Mouse (Mus musculus): Measurements from ENCODE around the gene Tuba1a. TPM values are rescaled to one million over a fixed set of nuclear protein-coding genes. Genes with fewer than 3 reads are reported as not detected.
A peak's percentile ranks its signal among the peaks of the same experiment; 100 is the strongest.
"Not testable (repeated sequence)": the region's sequence is repeated elsewhere in the genome, so short reads cannot be mapped to it uniquely, and the experiment has no call there.

Gene Tuba1a
- polyA plus RNA-seq, 1 experiment from 2014 or later, result 727 TPM

DNA sequence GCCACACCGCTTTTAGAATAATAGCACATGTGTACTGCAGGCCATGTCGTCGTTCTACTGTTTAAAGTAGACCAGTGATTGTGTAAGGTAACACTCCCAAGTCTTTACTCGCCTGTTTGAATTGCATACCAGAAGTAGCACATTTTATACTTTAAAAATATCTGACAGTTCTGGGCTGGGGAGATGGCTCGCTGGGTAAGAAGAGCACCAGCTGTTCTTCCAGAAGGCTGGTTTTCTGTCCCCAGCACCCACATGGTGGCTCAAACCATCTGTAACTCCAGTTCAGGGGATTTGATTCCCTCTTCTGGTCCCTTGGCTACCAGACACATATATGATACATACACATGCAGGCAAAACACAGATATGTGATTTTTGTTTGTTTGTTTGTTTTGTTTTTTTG lies 4.0 kb upstream of the Tuba1a start:
- Histone ChIP-seq H3K4me3 (ENCODE audit: low read length) (no peak overlapping the region), H3K27ac (ENCODE audit: low read length) (no peak overlapping the region), H3K27me3 (ENCODE audit: control insufficient read depth, insufficient read depth, low read length) (no peaks in the 10 kb centered on the region), H3K4me1 (ENCODE audit: control insufficient read depth, insufficient read depth, low read length) (no peaks in the 10 kb centered on the region), H3K36me3 (ENCODE audit: control insufficient read depth, insufficient read depth) (no peaks in the 10 kb centered on the region), H3K9ac (ENCODE audit: low read length) (no peak overlapping the region), H3K4me2 (ENCODE audit: low read depth, low read length) (no peak overlapping the region), H3K9me3 (replicated peaks; ENCODE audit: control insufficient read depth, low read length) (no peaks in the 10 kb centered on the region)
- no peak for ATAC-seq (replicated peaks; ENCODE audit: extremely low read depth, insufficient read depth, low FRiP score)
- 72% methylated on average over 5 of the region's 5 CpGs for WGBS

DNA sequence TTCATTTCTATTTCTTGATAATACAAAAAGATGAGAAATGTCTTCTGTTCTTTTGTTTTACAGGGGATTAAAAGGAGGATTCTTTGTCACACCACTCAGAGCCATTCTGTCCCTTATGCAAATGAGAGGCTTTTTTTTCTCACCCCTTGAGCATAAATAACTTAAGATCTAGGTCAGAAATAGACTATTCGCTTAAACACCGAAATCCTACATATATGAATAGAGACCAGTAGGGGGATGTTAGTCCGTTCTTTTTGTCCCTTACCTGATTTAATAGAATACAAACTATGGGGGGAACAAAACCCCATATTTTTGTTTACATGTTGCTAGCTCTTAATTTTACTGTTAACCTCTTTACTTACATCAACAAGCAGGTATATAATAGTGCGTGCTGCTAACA lies 2.5 kb upstream of the Tuba1a start:
- H3K36me3 ChIP-seq (ENCODE audit: control insufficient read depth, insufficient read depth), result no peaks in the 10 kb centered on the region
- no peak overlapping the region for H3K4me2 ChIP-seq (ENCODE audit: low read depth, low read length)
- no peak overlapping the region for H3K27ac ChIP-seq (ENCODE audit: low read length)
- no peaks in the 10 kb centered on the region for H3K27me3 ChIP-seq (ENCODE audit: control insufficient read depth, insufficient read depth, low read length)
- H3K9me3 ChIP-seq (replicated peaks; ENCODE audit: control insufficient read depth, low read length), result no peaks in the 10 kb centered on the region
- no peak for ATAC-seq (replicated peaks; ENCODE audit: extremely low read depth, insufficient read depth, low FRiP score)
- peaks cover 7% of the 10 kb centered on the region for H3K4me1 ChIP-seq (ENCODE audit: control insufficient read depth, insufficient read depth, low read length)
- H3K9ac ChIP-seq (ENCODE audit: low read length), result no peak overlapping the region
- WGBS, result 92% methylated on average over 4 of the region's 4 CpGs
- no peak overlapping the region for H3K4me3 ChIP-seq (ENCODE audit: low read length)

DNA sequence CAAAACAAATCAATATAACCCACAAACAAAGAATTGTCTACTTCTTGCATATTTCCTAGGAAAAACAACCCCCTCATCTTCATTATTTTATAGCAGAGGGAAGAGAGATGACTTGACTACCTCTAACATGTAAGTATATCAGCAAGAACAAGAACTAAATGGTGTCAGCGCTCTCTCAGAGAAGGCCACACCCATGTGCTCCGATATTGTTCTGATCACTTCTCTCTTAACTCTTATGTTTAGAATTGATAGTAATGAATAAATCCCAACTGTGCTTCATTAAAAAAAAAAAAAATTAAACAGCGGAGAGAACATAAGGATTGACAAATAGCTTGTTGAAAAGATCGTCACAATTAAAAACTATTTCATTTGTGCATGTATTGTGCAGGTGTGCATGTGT lies 1.8 kb upstream of the Tuba1a start:
- H3K4me3 ChIP-seq (ENCODE audit: low read length), result no peak overlapping the region
- no peak overlapping the region for H3K4me2 ChIP-seq (ENCODE audit: low read depth, low read length)
- peaks cover 7% of the 10 kb centered on the region for H3K4me1 ChIP-seq (ENCODE audit: control insufficient read depth, insufficient read depth, low read length)
- WGBS, result 85% methylated on average over 4 of the region's 4 CpGs
- no peaks in the 10 kb centered on the region for H3K27me3 ChIP-seq (ENCODE audit: control insufficient read depth, insufficient read depth, low read length)
- no peaks in the 10 kb centered on the region for H3K9me3 ChIP-seq (replicated peaks; ENCODE audit: control insufficient read depth, low read length)
- H3K36me3 ChIP-seq (ENCODE audit: control insufficient read depth, insufficient read depth), result no peaks in the 10 kb centered on the region
- H3K27ac ChIP-seq (ENCODE audit: low read length), result no peak overlapping the region
- ATAC-seq (replicated peaks; ENCODE audit: extremely low read depth, insufficient read depth, low FRiP score), result no peak
- H3K9ac ChIP-seq (ENCODE audit: low read length), result no peak overlapping the region

DNA sequence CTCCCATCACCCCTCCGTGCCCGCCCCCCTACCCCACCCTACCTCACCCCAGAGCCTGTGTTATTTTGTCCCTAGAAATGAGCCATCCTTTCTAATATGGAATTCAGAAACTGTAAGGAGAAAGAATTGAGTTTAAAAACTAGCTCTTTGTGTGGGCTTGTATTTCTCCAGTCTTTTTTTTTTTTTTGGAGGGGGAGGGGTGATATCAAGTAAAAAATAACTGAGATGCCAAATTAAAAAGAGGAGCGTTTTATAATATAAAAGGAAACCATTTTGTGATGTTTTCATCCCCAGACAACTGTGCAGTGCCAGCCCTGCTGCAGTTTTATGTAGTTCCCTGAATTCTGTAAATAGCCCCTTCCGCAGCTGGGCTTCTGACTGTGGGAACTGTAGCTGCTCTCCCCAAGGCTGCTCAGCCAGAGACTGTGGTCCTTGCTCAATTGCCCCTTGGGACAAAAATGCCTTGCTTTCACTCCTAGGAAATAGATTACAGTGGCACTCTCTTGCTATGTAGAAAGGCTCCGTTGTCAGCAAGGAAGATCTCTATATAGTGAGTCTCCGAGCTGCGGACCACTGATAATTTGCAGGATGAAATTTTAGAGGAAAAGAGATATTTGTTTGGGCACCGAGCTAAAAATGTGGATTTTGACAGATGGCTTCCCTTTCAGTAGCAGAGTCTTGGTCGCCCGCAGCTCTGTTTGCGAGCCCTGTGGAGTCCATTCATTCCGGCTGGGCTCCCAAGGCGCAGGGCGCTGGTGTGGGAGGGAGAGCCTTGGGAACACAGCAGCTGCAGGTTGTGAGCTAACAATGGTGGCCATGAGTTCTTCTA lies 1.1 kb upstream of the Tuba1a start:
- no peak for ATAC-seq (replicated peaks; ENCODE audit: extremely low read depth, insufficient read depth, low FRiP score)
- peak overlapping the region; percentile 57 for H3K27ac ChIP-seq (ENCODE audit: low read length)
- peaks cover 7% of the 10 kb centered on the region for H3K4me1 ChIP-seq (ENCODE audit: control insufficient read depth, insufficient read depth, low read length)
- 0 out of 2 replicates have a peak, but pooled peaks cover under 1% of the 10 kb centered on the region for H3K36me3 ChIP-seq (ENCODE audit: control insufficient read depth, insufficient read depth)
- no peaks in the 10 kb centered on the region for H3K27me3 ChIP-seq (ENCODE audit: control insufficient read depth, insufficient read depth, low read length)
- WGBS, result 47% methylated on average over 14 of the region's 14 CpGs
- H3K4me3 ChIP-seq (ENCODE audit: low read length), result no peak overlapping the region
- H3K4me2 ChIP-seq (ENCODE audit: low read depth, low read length), result peak overlapping the region; percentile 37
- peak overlapping the region; percentile 31; the same call in 1 of the 2 replicates for H3K9ac ChIP-seq (ENCODE audit: low read length)
- H3K9me3 ChIP-seq (replicated peaks; ENCODE audit: control insufficient read depth, low read length), result no peaks in the 10 kb centered on the region

DNA sequence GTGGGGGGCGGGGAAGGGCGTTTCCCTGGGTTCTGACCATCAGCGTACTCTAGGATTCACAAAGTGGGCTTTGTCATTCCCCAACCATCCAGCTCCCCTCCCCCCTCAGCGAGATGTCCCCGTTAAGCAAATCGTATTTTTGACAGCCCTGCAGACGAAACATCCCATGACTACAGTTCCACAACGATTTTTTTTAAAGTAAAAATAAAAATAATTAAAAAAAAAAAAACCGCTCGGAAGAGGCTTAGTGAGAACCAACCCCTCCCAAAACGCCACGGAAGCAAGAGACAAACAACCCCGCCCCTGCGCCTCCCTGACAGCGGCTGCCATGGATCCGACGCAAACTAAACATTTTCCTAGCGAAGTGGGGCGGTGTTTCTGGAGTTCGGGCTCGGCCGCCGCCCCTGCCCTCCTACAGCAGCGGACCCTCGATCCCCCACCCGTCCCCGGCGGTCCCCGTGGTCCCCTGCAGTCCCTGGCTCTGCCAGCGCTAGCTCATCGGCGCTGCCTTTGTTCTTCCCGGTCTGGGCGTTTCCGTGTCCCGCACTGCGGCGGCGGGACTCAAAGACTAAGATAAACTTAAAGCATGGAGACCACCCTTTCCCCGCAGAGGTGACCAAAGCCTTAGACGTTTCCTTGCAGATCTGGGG lies 627 bp downstream of the Tuba1a start:
- ATAC-seq (replicated peaks; ENCODE audit: extremely low read depth, insufficient read depth, low FRiP score), result peak; percentile 69
- Histone ChIP-seq H3K9ac (ENCODE audit: low read length) (peak overlapping the region; percentile 98), H3K4me2 (ENCODE audit: low read depth, low read length) (peak overlapping the region; percentile 77), H3K27me3 (ENCODE audit: control insufficient read depth, insufficient read depth, low read length) (no peaks in the 10 kb centered on the region), H3K4me3 (ENCODE audit: low read length) (peak overlapping the region; percentile 96), H3K27ac (ENCODE audit: low read length) (peak overlapping the region; percentile 98), H3K4me1 (ENCODE audit: control insufficient read depth, insufficient read depth, low read length) (peaks cover 7% of the 10 kb centered on the region), H3K9me3 (replicated peaks; ENCODE audit: control insufficient read depth, low read length) (no peaks in the 10 kb centered on the region), H3K36me3 (ENCODE audit: control insufficient read depth, insufficient read depth) (0 out of 2 replicates have a peak, but pooled peaks cover 4% of the 10 kb centered on the region)
- WGBS, result under 1% methylated on average over 41 of the region's 41 CpGs

DNA sequence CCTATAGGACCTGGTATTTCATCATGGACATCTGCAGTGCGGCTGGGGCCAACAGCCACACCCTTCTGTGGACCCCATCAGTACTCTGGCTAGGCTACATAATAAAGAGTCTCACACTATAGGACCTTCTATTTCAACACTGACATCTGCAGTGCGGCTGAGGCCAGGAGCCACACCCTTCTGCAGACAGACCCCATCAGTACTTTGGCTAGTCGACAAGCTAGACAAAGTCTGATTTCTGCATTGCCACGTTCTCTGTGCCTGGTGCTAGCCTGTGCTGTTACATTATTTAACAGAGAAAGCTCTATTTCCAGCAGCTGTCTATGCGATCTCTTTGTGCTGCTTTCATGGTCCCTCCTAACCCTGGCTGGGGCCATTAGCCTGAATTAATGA lies 1.4 kb downstream of the Tuba1a start:
- H3K4me2 ChIP-seq (ENCODE audit: low read depth, low read length), result peak overlapping the region; percentile 77
- 0 out of 2 replicates have a peak, but pooled peaks cover 4% of the 10 kb centered on the region for H3K36me3 ChIP-seq (ENCODE audit: control insufficient read depth, insufficient read depth)
- H3K4me3 ChIP-seq (ENCODE audit: low read length), result peak overlapping the region; percentile 96
- H3K27ac ChIP-seq (ENCODE audit: low read length), result peak overlapping the region; percentile 77
- H3K9me3 ChIP-seq (replicated peaks; ENCODE audit: control insufficient read depth, low read length), result no peaks in the 10 kb centered on the region
- WGBS, result 25% methylated on average over 5 of the region's 5 CpGs
- H3K4me1 ChIP-seq (ENCODE audit: control insufficient read depth, insufficient read depth, low read length), result peaks cover 7% of the 10 kb centered on the region
- no peaks in the 10 kb centered on the region for H3K27me3 ChIP-seq (ENCODE audit: control insufficient read depth, insufficient read depth, low read length)
- peak overlapping the region; percentile 98 for H3K9ac ChIP-seq (ENCODE audit: low read length)
- ATAC-seq (replicated peaks; ENCODE audit: extremely low read depth, insufficient read depth, low FRiP score), result no peak

DNA sequence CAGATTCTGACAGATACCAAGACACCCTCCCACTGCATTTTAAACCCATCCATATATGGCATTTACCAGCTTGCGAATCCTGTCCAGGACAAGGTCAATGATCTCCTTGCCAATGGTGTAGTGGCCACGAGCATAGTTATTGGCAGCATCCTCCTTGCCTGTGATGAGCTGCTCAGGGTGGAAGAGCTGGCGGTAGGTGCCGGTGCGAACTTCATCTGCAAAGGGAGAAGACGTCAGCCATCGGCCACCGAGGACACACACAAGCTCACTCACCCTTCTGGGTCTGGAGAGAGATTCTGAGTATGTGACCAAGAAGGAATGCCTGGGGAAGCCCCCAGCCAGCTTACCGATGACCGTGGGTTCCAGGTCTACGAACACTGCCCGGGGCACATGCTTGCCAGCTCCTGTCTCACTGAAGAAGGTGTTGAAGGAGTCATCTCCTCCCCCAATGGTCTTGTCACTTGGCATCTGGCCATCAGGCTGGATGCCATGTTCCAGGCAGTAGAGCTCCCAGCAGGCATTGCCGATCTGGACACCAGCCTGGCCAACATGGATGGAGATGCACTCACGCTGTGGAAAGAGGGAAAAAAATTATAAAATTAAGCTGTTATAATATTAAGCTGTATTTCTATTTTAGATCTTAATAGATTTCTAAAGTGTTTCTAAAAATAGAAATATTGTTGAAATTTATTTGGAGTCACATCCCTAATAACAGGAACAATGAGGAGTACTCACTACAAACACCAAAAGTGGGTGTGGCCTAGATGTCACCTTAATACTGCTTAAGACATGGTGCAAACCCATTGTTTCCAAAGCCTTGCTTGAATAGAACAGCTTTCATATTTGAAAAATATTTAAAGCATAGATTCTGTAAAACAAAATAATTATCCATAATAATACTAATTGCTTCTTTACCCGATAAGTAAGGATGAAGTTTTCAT lies 2.1 kb downstream of the Tuba1a start:
- Histone ChIP-seq H3K9ac (ENCODE audit: low read length) (peak overlapping the region; percentile 98), H3K27ac (ENCODE audit: low read length) (peak overlapping the region; percentile 77), H3K4me2 (ENCODE audit: low read depth, low read length) (peak overlapping the region; percentile 77), H3K4me3 (ENCODE audit: low read length) (peak overlapping the region; percentile 96)
- not testable (repeated sequence) for H3K9me3 ChIP-seq (replicated peaks; ENCODE audit: control insufficient read depth, low read length); H3K36me3 ChIP-seq (ENCODE audit: control insufficient read depth, insufficient read depth); ATAC-seq (replicated peaks; ENCODE audit: extremely low read depth, insufficient read depth, low FRiP score); H3K27me3 ChIP-seq (ENCODE audit: control insufficient read depth, insufficient read depth, low read length); H3K4me1 ChIP-seq (ENCODE audit: control insufficient read depth, insufficient read depth, low read length)
- 77% methylated on average over 11 of the region's 15 CpGs for WGBS

DNA sequence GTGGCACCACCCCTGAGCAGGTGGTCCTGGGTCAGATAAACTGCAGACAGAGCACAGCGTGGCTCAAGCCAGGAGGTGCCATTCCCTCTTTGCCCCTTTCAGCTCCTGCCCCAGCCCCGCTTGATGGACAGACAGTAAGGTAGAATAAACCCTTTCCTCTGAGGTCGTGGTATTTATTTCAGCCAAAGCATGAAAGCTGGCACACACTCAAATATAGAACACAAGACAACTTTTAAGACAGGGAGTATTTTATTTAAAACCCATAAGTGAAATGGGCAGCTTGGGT lies 4.0 kb downstream of the Tuba1a start:
- no peak overlapping the region for H3K4me3 ChIP-seq (ENCODE audit: low read length)
- no peaks in the 10 kb centered on the region for H3K27me3 ChIP-seq (ENCODE audit: control insufficient read depth, insufficient read depth, low read length)
- no peak overlapping the region for H3K27ac ChIP-seq (ENCODE audit: low read length)
- no peak overlapping the region for H3K9ac ChIP-seq (ENCODE audit: low read length)
- WGBS, result 61% methylated on average over 3 of the region's 3 CpGs
- no peak for ATAC-seq (replicated peaks; ENCODE audit: extremely low read depth, insufficient read depth, low FRiP score)
- no peaks in the 10 kb centered on the region; the same call in 1 of the 2 replicates for H3K9me3 ChIP-seq (replicated peaks; ENCODE audit: control insufficient read depth, low read length)
- peaks cover 7% of the 10 kb centered on the region for H3K4me1 ChIP-seq (ENCODE audit: control insufficient read depth, insufficient read depth, low read length)
- H3K36me3 ChIP-seq (ENCODE audit: control insufficient read depth, insufficient read depth), result 0 out of 2 replicates have a peak, but pooled peaks cover 4% of the 10 kb centered on the region
- no peak overlapping the region for H3K4me2 ChIP-seq (ENCODE audit: low read depth, low read length)
